Mouse (Mus musculus): ENCODE measurements around the gene Tmco1.
A peak's percentile ranks its signal among the peaks of the same experiment; 100 is the strongest.
"Not testable (repeated sequence)": the region's sequence is repeated elsewhere in the genome, so short reads cannot be mapped to it uniquely, and the experiment has no call there.

Tmco1 gene

DNA sequence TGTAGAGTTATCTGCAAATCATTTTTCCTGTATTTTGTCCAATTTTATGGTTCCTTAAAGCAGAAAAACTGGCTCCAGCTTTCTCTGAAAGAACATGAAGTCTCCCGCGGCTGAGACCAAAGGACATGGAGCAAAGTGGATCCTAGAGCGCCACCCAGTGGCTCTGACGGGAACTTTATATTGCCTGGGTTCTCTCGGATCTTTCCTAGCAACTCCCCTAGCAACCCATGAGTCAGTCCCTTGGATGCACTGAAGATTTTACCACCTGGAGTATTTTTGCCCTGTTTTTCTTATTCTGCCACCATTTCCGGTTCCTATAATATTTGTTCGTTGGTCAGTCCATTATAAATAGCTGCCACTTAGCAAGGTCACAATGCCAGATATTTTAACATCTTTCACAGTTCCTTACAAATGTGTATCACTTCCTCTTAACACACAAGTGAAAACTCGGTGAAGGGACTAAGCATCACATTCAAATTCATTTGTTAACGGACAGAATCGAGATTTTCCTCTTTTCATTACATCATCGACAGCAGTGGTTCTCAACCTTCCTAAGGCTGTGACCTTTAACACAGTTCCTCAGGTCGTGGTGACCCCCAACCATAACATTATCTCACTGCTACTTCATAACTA, 29.4 kb downstream of the Tmco1 start:
- peak; percentile 74 for DNase-seq (ENCODE audit: low spot score)

GRCm38 (mm10) chr1:167339177-167339781, 31.1 kb downstream of the Tmco1 start:
- DNase-seq (ENCODE audit: low spot score) = no peak

DNA sequence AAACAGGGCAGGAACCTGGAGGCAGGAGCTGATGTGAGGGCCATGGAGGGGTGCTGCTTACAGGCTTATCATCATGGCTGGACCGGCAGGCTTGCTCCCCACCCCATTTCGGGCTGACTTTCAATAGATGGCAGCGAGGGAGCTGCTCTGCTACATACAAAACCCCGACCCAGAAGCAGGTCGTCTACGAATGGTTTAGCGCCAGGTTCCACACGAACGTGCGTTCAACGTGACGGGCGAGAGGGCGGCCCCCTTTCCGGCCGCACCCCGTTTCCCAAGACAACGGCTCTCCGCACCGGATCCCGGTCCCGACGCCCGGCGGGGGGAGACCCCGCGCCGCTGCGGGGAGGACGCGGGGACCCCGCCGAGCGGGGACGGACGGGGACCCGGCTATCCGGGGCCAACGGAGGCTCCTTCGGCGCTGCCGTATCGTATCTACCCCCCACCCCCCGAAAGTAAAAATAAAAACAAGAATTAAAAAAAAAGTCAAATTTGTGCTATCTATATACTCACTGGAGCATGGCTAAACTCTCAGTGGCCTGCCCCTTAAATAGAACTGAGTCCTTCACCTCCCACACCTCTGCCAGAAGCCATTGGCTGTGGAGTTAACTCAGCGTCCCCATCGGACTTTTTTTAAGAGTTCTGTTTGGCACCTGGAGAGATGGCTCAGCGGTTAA, 32.1 kb downstream of the Tmco1 start:
- DNase-seq (ENCODE audit: low spot score) = peak; percentile 17

GRCm38 (mm10) chr1:167340910-167341528, 32.8 kb downstream of the Tmco1 start:
- peak; percentile 15 for DNase-seq (ENCODE audit: low spot score)

DNA sequence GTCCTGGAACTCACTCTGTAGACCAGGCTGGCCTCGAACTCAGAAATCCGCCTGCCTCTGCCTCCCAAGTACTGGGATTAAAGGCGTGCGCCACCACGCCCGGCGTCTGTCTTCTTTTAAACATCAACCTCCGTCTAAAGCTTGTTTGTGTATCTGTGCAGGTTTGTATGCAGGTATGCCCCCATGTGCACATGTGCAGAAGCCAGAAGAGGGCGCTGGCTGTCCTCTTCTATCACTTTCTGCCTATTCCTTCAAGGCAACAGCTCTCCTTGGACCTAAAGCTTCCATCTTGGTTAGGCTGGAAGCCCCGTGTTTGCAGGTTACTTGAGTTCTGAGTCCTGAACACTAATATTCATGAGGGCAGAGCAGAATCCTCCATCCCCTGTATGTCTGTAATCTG, 34.7 kb downstream of the Tmco1 start:
- DNase-seq (ENCODE audit: low spot score) = no peak

GRCm38 (mm10) chr1:167345994-167346520, 37.9 kb downstream of the Tmco1 start:
- DNase-seq (ENCODE audit: low spot score) = not testable (repeated sequence)

DNA sequence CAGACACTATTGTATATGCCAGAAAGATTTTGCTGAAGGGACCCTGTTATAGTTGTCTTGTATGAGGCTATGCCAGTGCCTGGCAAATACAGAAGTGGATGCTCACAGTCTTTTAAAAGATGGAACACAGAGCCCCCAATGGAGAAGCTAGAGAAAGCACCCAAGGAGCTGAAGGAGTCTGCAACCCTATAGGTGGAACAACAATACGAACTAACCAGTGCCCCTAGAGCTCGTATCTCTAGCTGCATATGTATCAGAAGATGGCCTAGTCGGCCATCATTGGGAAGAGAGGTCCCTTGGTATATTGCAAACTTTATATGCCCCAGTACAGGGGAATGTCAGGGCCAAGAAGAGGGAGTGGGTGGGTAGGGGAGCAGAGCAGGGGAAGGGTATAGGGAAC, 41.0 kb downstream of the Tmco1 start:
- not testable (repeated sequence) for DNase-seq (ENCODE audit: low spot score)

- peak; percentile 84 for DNase-seq (ENCODE audit: low spot score)
These were observed 41.8 kb downstream of the Tmco1 start, which contains the start of gene Aldh9a1 for GRCm38 (mm10) chr1:167349815-167350596. Gene Aldh9a1, plus strand, starts transcription at chr1:167349991.

DNA sequence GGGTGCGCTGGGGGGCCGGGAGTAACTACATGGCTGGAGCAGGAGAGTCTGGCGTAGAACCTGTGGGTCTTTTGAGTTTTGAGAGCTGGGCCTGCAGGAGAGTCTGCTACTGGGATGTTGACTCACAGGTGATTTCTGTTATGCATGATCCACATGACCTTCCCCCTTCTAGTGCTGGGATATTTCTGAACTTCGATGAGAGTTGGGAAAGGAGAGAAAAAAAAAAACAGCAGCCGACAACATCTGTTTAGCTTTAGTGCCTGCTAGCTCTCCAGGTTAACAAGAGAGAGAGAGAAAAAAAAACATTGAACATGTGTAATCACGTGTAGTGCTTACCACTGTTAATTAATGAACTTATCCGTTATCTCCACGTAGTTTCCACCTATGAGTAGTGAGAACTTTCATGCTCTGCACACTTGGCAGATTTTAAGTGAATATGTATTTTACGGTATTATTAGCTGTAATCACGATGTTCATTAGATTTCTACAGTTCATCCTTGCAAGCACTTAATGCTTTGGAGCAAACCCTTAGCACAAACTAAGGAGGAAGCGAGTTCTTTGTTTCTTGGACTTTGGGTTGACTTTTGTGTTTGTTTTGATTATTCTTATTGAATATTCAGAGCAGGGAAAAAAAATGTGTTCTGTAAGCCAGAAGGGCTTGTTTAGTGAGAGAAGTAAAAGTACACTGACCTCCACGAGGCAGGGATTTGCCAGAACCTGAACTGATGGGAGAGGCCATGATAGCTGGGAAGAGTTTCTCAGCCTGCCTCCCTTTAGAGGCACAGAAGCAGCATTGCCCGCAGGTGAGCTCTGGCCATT, 42.6 kb downstream of the Tmco1 start:
- DNase-seq (ENCODE audit: low spot score) = no peak

GRCm38 (mm10) chr1:167352403-167352802, 44.2 kb downstream of the Tmco1 start:
- DNase-seq (ENCODE audit: low spot score) = no peak

- no peak for DNase-seq (ENCODE audit: low spot score)
These were observed 49.2 kb downstream of the Tmco1 start for GRCm38 (mm10) chr1:167357387-167357786.

GRCm38 (mm10) chr1:167358731-167359130, 50.6 kb downstream of the Tmco1 start:
- DNase-seq (ENCODE audit: low spot score) = no peak

- DNase-seq (ENCODE audit: low spot score) = no peak
These were observed 52.1 kb downstream of the Tmco1 start for GRCm38 (mm10) chr1:167360268-167360667.

DNA sequence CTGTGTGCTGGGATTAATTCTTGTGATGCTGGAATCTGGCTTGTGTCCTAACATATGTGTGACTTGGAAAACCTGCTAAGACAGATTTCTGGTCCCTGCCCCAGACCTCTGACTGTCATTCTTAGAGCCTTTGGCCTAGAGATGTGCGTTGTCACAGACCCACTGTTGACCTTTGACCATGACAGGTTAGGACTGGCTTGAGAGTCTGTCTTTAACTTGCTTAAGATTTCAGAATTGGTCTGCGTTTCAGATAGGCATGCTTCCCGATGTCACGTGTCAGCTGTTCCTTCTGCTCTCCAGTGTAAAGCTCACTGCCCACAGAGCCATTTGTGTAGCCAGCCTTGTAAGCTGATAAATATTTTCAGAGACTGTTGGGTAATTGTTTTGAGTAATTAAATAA, 54.6 kb downstream of the Tmco1 start:
- DNase-seq (ENCODE audit: low spot score) = no peak

DNA sequence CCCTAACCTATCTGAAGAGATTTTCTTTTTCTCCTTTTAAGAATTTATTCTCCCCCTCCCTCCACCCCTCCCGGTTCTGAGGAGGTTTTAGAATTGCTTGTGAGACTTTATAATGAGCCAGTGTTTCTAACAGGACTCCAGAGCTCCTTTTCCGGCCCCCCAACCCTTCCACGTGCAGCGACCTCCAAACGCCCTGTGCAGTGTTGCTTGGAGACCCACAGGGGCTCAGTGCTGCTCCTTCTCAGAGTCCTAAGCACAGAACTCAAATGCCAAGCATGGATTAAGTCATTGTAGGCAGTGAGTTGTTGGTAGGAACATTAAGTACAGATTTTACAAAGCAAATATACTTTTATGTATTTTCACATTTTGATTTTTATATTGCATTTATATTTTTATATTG, 55.1 kb downstream of the Tmco1 start:
- DNase-seq (ENCODE audit: low spot score) = no peak

GRCm38 (mm10) chr1:167365808-167366207, 57.6 kb downstream of the Tmco1 start:
- no peak for DNase-seq (ENCODE audit: low spot score)

DNA sequence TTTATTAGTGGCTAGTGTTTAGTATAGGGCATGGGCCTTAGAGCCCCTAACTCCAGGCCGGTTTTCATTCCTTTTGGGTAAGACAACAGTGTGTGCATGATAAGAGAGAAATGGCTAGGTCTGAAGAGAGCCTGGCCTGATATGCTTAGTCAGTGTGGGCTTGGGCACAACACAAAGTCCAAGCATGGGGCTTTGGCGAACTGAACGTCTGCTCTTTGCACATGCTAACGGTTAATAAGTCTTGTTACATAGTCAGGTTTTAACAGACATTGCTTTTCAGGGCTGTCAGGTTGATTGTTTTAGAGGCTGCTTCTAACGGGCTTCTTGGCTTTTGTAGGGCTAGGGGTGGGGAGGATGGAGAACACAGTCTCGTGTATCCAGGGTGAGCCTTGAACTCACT, 58.4 kb downstream of the Tmco1 start:
- DNase-seq (ENCODE audit: low spot score) = no peak

- no peak for DNase-seq (ENCODE audit: low spot score)
These were observed 59.8 kb downstream of the Tmco1 start for GRCm38 (mm10) chr1:167368018-167368417.

- DNase-seq (ENCODE audit: low spot score) = peak; percentile 31
These were observed 60.3 kb downstream of the Tmco1 start for GRCm38 (mm10) chr1:167368513-167368912.

GRCm38 (mm10) chr1:167369905-167370304, 61.7 kb downstream of the Tmco1 start:
- DNase-seq (ENCODE audit: low spot score) = peak; percentile 85

DNA sequence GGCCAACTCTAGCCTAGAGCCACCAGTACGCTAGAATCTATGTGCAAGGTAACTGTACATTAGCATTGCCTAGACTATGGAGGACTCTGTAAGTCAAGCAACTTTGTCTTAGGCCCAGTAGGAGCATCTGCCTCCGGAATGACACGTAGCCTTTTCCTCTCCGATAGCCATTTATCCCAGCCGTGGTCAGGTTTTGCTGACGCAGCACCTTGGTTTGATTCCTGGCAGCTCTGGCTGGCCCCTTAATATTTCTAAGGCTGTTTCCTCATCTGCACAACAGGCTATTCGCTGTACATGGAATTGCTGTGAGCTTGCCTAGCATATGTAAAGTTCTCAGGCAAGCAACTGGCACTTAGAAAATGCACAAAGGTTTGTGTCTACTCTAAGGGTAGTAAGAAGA, 64.6 kb downstream of the Tmco1 start:
- no peak for DNase-seq (ENCODE audit: low spot score)
